Mouse (Mus musculus) left cerebral cortex, postnatal 14 days (tissue): ENCODE results near the gene Emc6. TPM values are rescaled to one million over a fixed set of nuclear protein-coding genes. Genes with fewer than 3 reads are reported as not detected.

Experiments
- DNase-seq, 2 experiments: peaks; one replicate each; pipeline ENCODE4 v3.0.0; 2021 to 2022; ENCODE audit warnings: low spot score in 2 of 2, mixed read lengths in 1 of 2
- intact Hi-C: fragments of 180-260 bp; cut with DNase I; formaldehyde crosslinking; loops from one replicate; pipeline ENCODE4 v1.15.1; 2025
- total RNA-seq, 2 experiments: library from RNA; stranded (reverse); gene quantifications; 2 replicates each; pipeline ENCODE4 v1.2.3; 2021

The Emc6 gene
- total RNA-seq, 2 experiments from 2014 or later, result 67.0 to 70.3 TPM

- intact Hi-C loops, result no loop called here
- no peak for DNase-seq
Observed at GRCm38 (mm10) chr11:73185872-73186615, 9.2 kb upstream of the Emc6 start.

- intact Hi-C loops, result no loop called here
- no peak for DNase-seq
Observed at GRCm38 (mm10) chr11:73177895-73178294, 1.1 kb upstream of the Emc6 start.

GRCm38 (mm10) chr11:73177509-73177875 is 655 bp upstream of the Emc6 start:
- intact Hi-C loops, result no loop called here
- DNase-seq, result peak; percentile 19 to 21

GRCm38 (mm10) chr11:73176186-73176585 is 651 bp downstream of the Emc6 start:
- intact Hi-C loops, result no loop called here
- no peak for DNase-seq

- intact Hi-C loops, result no loop called here
- no peak for DNase-seq
Observed at GRCm38 (mm10) chr11:73175612-73176011, 1.2 kb downstream of the Emc6 start.

GRCm38 (mm10) chr11:73172186-73172585 is 4.7 kb downstream of the Emc6 start:
- DNase-seq, result no peak
- intact Hi-C loops, result no loop called here

- intact Hi-C loops, result no loop called here
- DNase-seq, result peak; percentile 63 to 69
Observed at GRCm38 (mm10) chr11:73169231-73169630, 7.6 kb downstream of the Emc6 start.

GRCm38 (mm10) chr11:73168576-73168975 is 8.3 kb downstream of the Emc6 start:
- intact Hi-C loops, result no loop called here
- DNase-seq, result no peak

GRCm38 (mm10) chr11:73168071-73168470 is 8.8 kb downstream of the Emc6 start:
- intact Hi-C loops, result no loop called here
- no peak for DNase-seq

GRCm38 (mm10) chr11:73162284-73162683 is 14.6 kb downstream of the Emc6 start:
- intact Hi-C loops, result no loop called here

GRCm38 (mm10) chr11:73161616-73162015 is 15.2 kb downstream of the Emc6 start:
- DNase-seq, result no peak
- intact Hi-C loops, result no loop called here

More at GRCm38 (mm10) chr11:73162284-73162683, 14.6 kb downstream of the Emc6 start:
- no peak for DNase-seq

- no peak for DNase-seq
- intact Hi-C loops, result no loop called here
Observed at GRCm38 (mm10) chr11:73160811-73161200, 16.0 kb downstream of the Emc6 start.

- no peak for DNase-seq
- intact Hi-C loops, result no loop called here
Observed at GRCm38 (mm10) chr11:73159957-73160810, 16.7 kb downstream of the Emc6 start, which contains the start of gene P2rx5. TSS of gene P2rx5 (plus strand) at chr11:73160421.

- no peak for DNase-seq
- intact Hi-C loops, result no loop called here
Observed at GRCm38 (mm10) chr11:73155071-73155470, 21.8 kb downstream of the Emc6 start.

GRCm38 (mm10) chr11:73148209-73148608 is 28.6 kb downstream of the Emc6 start:
- intact Hi-C loops, result no loop called here

GRCm38 (mm10) chr11:73146975-73147365 is 29.9 kb downstream of the Emc6 start:
- DNase-seq, result no peak
- intact Hi-C loops, result no loop called here

More at GRCm38 (mm10) chr11:73148209-73148608, 28.6 kb downstream of the Emc6 start:
- no peak for DNase-seq

- intact Hi-C loops, result no loop called here
- no peak for DNase-seq
Observed at GRCm38 (mm10) chr11:73146026-73146974, 30.5 kb downstream of the Emc6 start.

GRCm38 (mm10) chr11:73144261-73144681 is 32.6 kb downstream of the Emc6 start:
- intact Hi-C loops, result no loop called here
- no peak for DNase-seq
